Mouse (Mus musculus) hindbrain, embryonic 16.5 days (tissue): ENCODE data around the gene Zic1. TPM values are rescaled to one million over a fixed set of nuclear protein-coding genes. Genes with fewer than 3 reads are reported as not detected.

Source experiments
- ATAC-seq: fragments of 200-750 bp; cut with Nextera tagmentation; 2 replicates; pipeline ENCODE4 v1.8.0; 2017; ENCODE audit warnings: moderate TSS enrichment, moderate library complexity
- H3K27ac ChIP-seq: fragments of 300-500 bp; sonication (generic); 2 replicates; pipeline ENCODE4 v1.5.1; 2014; ENCODE audit warnings: low read depth, mild to moderate bottlenecking, control low read depth, low read length, moderate library complexity
- H3K27me3 ChIP-seq: fragments of 300-500 bp; sonication (generic); replicated peaks from 2 replicates; pipeline ENCODE4 v1.6.1; 2014; ENCODE audit warnings: low read length; ENCODE audit not compliant: control insufficient read depth, insufficient read depth
- H3K36me3 ChIP-seq: fragments of 300-500 bp; sonication (generic); 2 replicates; pipeline ENCODE4 v1.6.1; 2014; ENCODE audit warnings: mild to moderate bottlenecking, low read length, moderate library complexity, mixed read lengths; ENCODE audit not compliant: control insufficient read depth, insufficient read depth
- H3K4me1 ChIP-seq: fragments of 300-500 bp; sonication (generic); 2 replicates; pipeline ENCODE4 v1.6.1; 2014; ENCODE audit warnings: low read depth, low read length; ENCODE audit not compliant: control insufficient read depth, insufficient read depth
- H3K4me2 ChIP-seq: fragments of 300-500 bp; sonication (generic); 2 replicates; pipeline ENCODE4 v1.6.1; 2014; ENCODE audit warnings: mild to moderate bottlenecking, low read length, control low read depth, moderate library complexity
- H3K4me3 ChIP-seq: fragments of 300-500 bp; sonication (generic); 2 replicates; pipeline ENCODE4 v1.5.1; 2014; ENCODE audit warnings: mild to moderate bottlenecking, low read length, control low read depth, moderate library complexity
- H3K9ac ChIP-seq: fragments of 300-500 bp; sonication (generic); 2 replicates; pipeline ENCODE4 v1.6.1; 2014; ENCODE audit warnings: low read depth, mild to moderate bottlenecking, control low read depth, low read length, moderate library complexity
- H3K9me3 ChIP-seq: fragments of 300-500 bp; sonication (generic); 2 replicates; pipeline ENCODE4 v1.6.1; 2014; ENCODE audit warnings: mild to moderate bottlenecking, low read length, moderate library complexity; ENCODE audit not compliant: control insufficient read depth
- WGBS: fragments of 180-500 bp; shearing (Covaris S2); extraction: QIAGEN DNeasy Blood & Tissue Kit; methylation state at CpG from one replicate; pipeline ENCODE4 v1.1.7; 2014; 5-methylcytosine and 5-hydroxymethylcytosine counted together
- polyA plus RNA-seq: library from polyadenylated mRNA; unstranded; fragments of >200 nt; fragmentation: Nextera tagmentation; extraction: Ambion mirVana; gene quantifications from 2 replicates; pipeline ENCODE4 v1.2.1, GENCODE M21; 2015

The Zic1 gene
- 11.4 and 14.6 TPM in 2 replicates for polyA plus RNA-seq

GRCm38 (mm10) chr9:91365664-91366063 is at the start of gene Zic1:
Gene Zic1 (minus strand): TSS chr9:91365810.
- peak within 1 kb of the TSS; percentile 62 for H3K4me3 ChIP-seq
- peak within 1 kb of the TSS; percentile 80 for H3K9ac ChIP-seq
- no peaks in the 10 kb centered on the region for H3K9me3 ChIP-seq
- peaks cover 13% of the 10 kb centered on the region for H3K27me3 ChIP-seq
- H3K4me2 ChIP-seq = peak within 1 kb of the TSS; percentile 49
- WGBS = 1% methylated on average over 23 of the region's 33 CpGs
- peak; percentile 92 for ATAC-seq
- H3K36me3 ChIP-seq = no peaks in the 10 kb centered on the region
- no peaks in the 10 kb centered on the region for H3K4me1 ChIP-seq
- H3K27ac ChIP-seq = peak within 1 kb of the TSS; percentile 94

GRCm38 (mm10) chr9:91414007-91414661 is 48.5 kb upstream of the Zic1 start:
- no peaks in the 10 kb centered on the region for H3K36me3 ChIP-seq
- peaks cover 27% of the 10 kb centered on the region for H3K27me3 ChIP-seq
- H3K9me3 ChIP-seq = no peaks in the 10 kb centered on the region
- H3K27ac ChIP-seq = peak overlapping the region; percentile 54; the same call in 1 of the 2 replicates
- peak overlapping the region; percentile 50 for H3K4me2 ChIP-seq
- peaks cover 2% of the 10 kb centered on the region for H3K4me1 ChIP-seq
- 3% methylated on average over 12 of the region's 12 CpGs for WGBS
- peak overlapping the region; percentile 16; the same call in 1 of the 2 replicates for H3K4me3 ChIP-seq
- ATAC-seq = peak; percentile 85
- peak overlapping the region; percentile 27; the same call in 1 of the 2 replicates for H3K9ac ChIP-seq

- Histone ChIP-seq H3K9me3 (no peaks in the 10 kb centered on the region), H3K4me3 (no peak overlapping the region; the same call in 1 of the 2 replicates), H3K4me1 (peaks cover 2% of the 10 kb centered on the region), H3K36me3 (no peaks in the 10 kb centered on the region), H3K27me3 (peaks cover 19% of the 10 kb centered on the region), H3K4me2 (peak overlapping the region; percentile 29), H3K9ac (no peak overlapping the region; the same call in 1 of the 2 replicates), H3K27ac (peak overlapping the region; percentile 12; the same call in 1 of the 2 replicates)
- ATAC-seq = no peak
- 9% methylated on average over 3 of the region's 3 CpGs for WGBS
These were observed 44.2 kb upstream of the Zic1 start for GRCm38 (mm10) chr9:91409771-91410170.

GRCm38 (mm10) chr9:91406258-91406763 is 40.7 kb upstream of the Zic1 start:
- H3K27me3 ChIP-seq = peaks cover 37% of the 10 kb centered on the region
- H3K9ac ChIP-seq = peak overlapping the region; percentile 51
- H3K4me1 ChIP-seq = no peaks in the 10 kb centered on the region
- WGBS = under 1% methylated on average over 6 of the region's 6 CpGs
- peak overlapping the region; percentile 71 for H3K27ac ChIP-seq
- H3K4me2 ChIP-seq = peak overlapping the region; percentile 48
- no peaks in the 10 kb centered on the region for H3K9me3 ChIP-seq
- peak overlapping the region; percentile 26 for H3K4me3 ChIP-seq
- no peak for ATAC-seq
- H3K36me3 ChIP-seq = no peaks in the 10 kb centered on the region

GRCm38 (mm10) chr9:91405753-91406178 is 40.2 kb upstream of the Zic1 start:
- peak; percentile 60; the same call in 1 of the 2 replicates for ATAC-seq
- peak overlapping the region; percentile 51 for H3K9ac ChIP-seq
- H3K36me3 ChIP-seq = no peaks in the 10 kb centered on the region
- H3K4me3 ChIP-seq = peak overlapping the region; percentile 26
- no peaks in the 10 kb centered on the region for H3K9me3 ChIP-seq
- peak overlapping the region; percentile 71 for H3K27ac ChIP-seq
- peak overlapping the region; percentile 48 for H3K4me2 ChIP-seq
- H3K27me3 ChIP-seq = peaks cover 40% of the 10 kb centered on the region
- 1% methylated on average over 16 of the region's 16 CpGs for WGBS
- no peaks in the 10 kb centered on the region for H3K4me1 ChIP-seq

GRCm38 (mm10) chr9:91404905-91405752 is 39.5 kb upstream of the Zic1 start:
- peak; percentile 30; the same call in 1 of the 2 replicates for ATAC-seq
- H3K4me1 ChIP-seq = no peaks in the 10 kb centered on the region
- H3K27ac ChIP-seq = peak overlapping the region; percentile 71
- 1% methylated on average over 27 of the region's 27 CpGs for WGBS
- H3K4me2 ChIP-seq = peak overlapping the region; percentile 48
- H3K9ac ChIP-seq = peak overlapping the region; percentile 51
- H3K27me3 ChIP-seq = peaks cover 39% of the 10 kb centered on the region
- no peaks in the 10 kb centered on the region for H3K36me3 ChIP-seq
- H3K4me3 ChIP-seq = peak overlapping the region; percentile 26
- no peaks in the 10 kb centered on the region for H3K9me3 ChIP-seq

GRCm38 (mm10) chr9:91404229-91404628 is 38.6 kb upstream of the Zic1 start:
- Histone ChIP-seq H3K9me3 (no peaks in the 10 kb centered on the region), H3K27me3 (peaks cover 42% of the 10 kb centered on the region), H3K4me1 (no peaks in the 10 kb centered on the region), H3K9ac (peak overlapping the region; percentile 27; the same call in 1 of the 2 replicates), H3K4me3 (peak overlapping the region; percentile 26; the same call in 1 of the 2 replicates), H3K36me3 (no peaks in the 10 kb centered on the region), H3K4me2 (peak overlapping the region; percentile 48), H3K27ac (peak overlapping the region; percentile 62)
- no peak for ATAC-seq
- WGBS = 6% methylated on average over 13 of the region's 13 CpGs

GRCm38 (mm10) chr9:91401471-91401870 is 35.9 kb upstream of the Zic1 start:
- Histone ChIP-seq H3K27ac (no peak overlapping the region), H3K4me2 (no peak overlapping the region), H3K27me3 (peaks cover 54% of the 10 kb centered on the region), H3K4me3 (no peak overlapping the region), H3K4me1 (no peaks in the 10 kb centered on the region), H3K9me3 (no peaks in the 10 kb centered on the region), H3K9ac (no peak overlapping the region), H3K36me3 (no peaks in the 10 kb centered on the region)
- ATAC-seq = no peak
- 11% methylated on average over 10 of the region's 10 CpGs for WGBS
